Mouse (Mus musculus) MEL (cell line): ENCODE measurements around the gene Isoc2b. TPM values are rescaled to one million over a fixed set of nuclear protein-coding genes. Genes with fewer than 3 reads are reported as not detected.

Experiments used
- DNase-seq: peaks from one replicate; pipeline ENCODE4 v3.0.0; 2011; ENCODE audit warnings: low read depth, low spot score
- H3K27ac ChIP-seq: 2 replicates; pipeline ENCODE4 v1.5.1; 2012; ENCODE audit warnings: low read depth, mild to moderate bottlenecking, control low read depth, low read length, moderate library complexity; ENCODE audit not compliant: control insufficient read depth
- H3K27me3 ChIP-seq, 2 experiments: fragments of 150-350 bp in 1 of 2; sonication (generic) in 1 of 2; 2 replicates each; pipeline ENCODE4 v1.6.1; 2012; ENCODE audit warnings: low read length in 2 of 2, mild to moderate bottlenecking in 2 of 2, improper control_type of control experiment in 1 of 2, moderate library complexity in 1 of 2; ENCODE audit not compliant: insufficient read depth in 2 of 2, control insufficient read depth in 1 of 2
- H3K36me3 ChIP-seq, 2 experiments: 2 replicates each; pipeline ENCODE4 v1.6.1; 2012 to 2014; ENCODE audit warnings: low read length in 2 of 2, improper control_type of control experiment in 1 of 2, inconsistent platforms in 1 of 2, mild to moderate bottlenecking in 1 of 2; ENCODE audit not compliant: insufficient read depth in 2 of 2, control insufficient read depth in 1 of 2
- H3K4me1 ChIP-seq, 2 experiments: fragments of 150-350 bp in 1 of 2; sonication (generic) in 1 of 2; 2 replicates each; pipeline ENCODE4 v1.6.1; 2012; ENCODE audit warnings: low read length in 2 of 2, improper control_type of control experiment in 1 of 2, mild to moderate bottlenecking in 1 of 2; ENCODE audit not compliant: insufficient read depth in 2 of 2, control insufficient read depth in 1 of 2
- H3K4me3 ChIP-seq, 2 experiments: fragments of 150-350 bp in 1 of 2; sonication (generic) in 1 of 2; 2 replicates each; pipeline ENCODE4 v1.5.1; 2012; ENCODE audit warnings: low read depth in 2 of 2, low read length in 2 of 2, mild to moderate bottlenecking in 2 of 2, moderate library complexity in 2 of 2, control low read depth in 1 of 2, improper control_type of control experiment in 1 of 2; ENCODE audit not compliant: control insufficient read depth in 1 of 2, insufficient read depth in 1 of 2
- H3K79me2 ChIP-seq: 2 replicates; pipeline ENCODE4 v1.6.1; 2012; ENCODE audit warnings: mild to moderate bottlenecking, low read length, moderate library complexity; ENCODE audit not compliant: control insufficient read depth, poor library complexity, insufficient read depth
- H3K9ac ChIP-seq: 2 replicates; pipeline ENCODE4 v1.6.1; 2012; ENCODE audit warnings: low read depth, mild to moderate bottlenecking, control low read depth, low read length, moderate library complexity; ENCODE audit not compliant: control insufficient read depth, poor library complexity, severe bottlenecking
- H3K9me3 ChIP-seq: fragments of 150-350 bp; sonication (generic); replicated peaks from 2 replicates; pipeline ENCODE4 v1.6.1; 2012; ENCODE audit warnings: mild to moderate bottlenecking, low read length, improper control_type of control experiment, moderate library complexity; ENCODE audit not compliant: insufficient read depth
- BHLHE40 ChIP-seq: IDR thresholded peaks from 2 replicates; pipeline ENCODE4 v1.6.1; 2012; ENCODE audit warnings: low read depth, mild to moderate bottlenecking, inconsistent platforms, low read length, improper control_type of control experiment, borderline replicate concordance
- CHD1 ChIP-seq: IDR thresholded peaks from 2 replicates; pipeline ENCODE4 v1.6.1; 2012; ENCODE audit warnings: low read depth, mild to moderate bottlenecking, inconsistent platforms, low read length, improper control_type of control experiment
- CHD2 ChIP-seq: IDR thresholded peaks from 2 replicates; pipeline ENCODE4 v1.6.1; 2011; ENCODE audit warnings: low read length, improper control_type of control experiment
- E2F4 ChIP-seq: IDR thresholded peaks from 2 replicates; pipeline ENCODE4 v1.6.1; 2011; ENCODE audit warnings: low read depth, low read length, improper control_type of control experiment, borderline replicate concordance
- EP300 ChIP-seq, 2 experiments: IDR thresholded peaks; 2 replicates each; pipeline ENCODE4 v1.6.1; 2011; ENCODE audit warnings: improper control_type of control experiment in 2 of 2, low read length in 2 of 2, low read depth in 1 of 2, mild to moderate bottlenecking in 1 of 2
- ETS1 ChIP-seq: IDR thresholded peaks from 2 replicates; pipeline ENCODE4 v1.6.1; 2012; ENCODE audit warnings: low read depth, mild to moderate bottlenecking, inconsistent platforms, low read length, improper control_type of control experiment, moderate library complexity
- GABPA ChIP-seq: IDR thresholded peaks from 2 replicates; pipeline ENCODE4 v1.6.1; 2012; ENCODE audit warnings: low read depth, mild to moderate bottlenecking, inconsistent platforms, low read length, improper control_type of control experiment, moderate library complexity
- GATA1 ChIP-seq: IDR thresholded peaks from 2 replicates; pipeline ENCODE4 v1.6.1; 2011; ENCODE audit warnings: low read depth, low read length, improper control_type of control experiment
- HCFC1 ChIP-seq: IDR thresholded peaks from 2 replicates; pipeline ENCODE4 v1.6.1; 2012; ENCODE audit warnings: low read depth, mild to moderate bottlenecking, inconsistent platforms, low read length, improper control_type of control experiment, moderate library complexity
- JUND ChIP-seq: IDR thresholded peaks from 2 replicates; pipeline ENCODE4 v1.6.1; 2011; ENCODE audit warnings: low read depth, mild to moderate bottlenecking, improper control_type of control experiment, low read length
- KAT2A ChIP-seq: conservative IDR thresholded peaks from 2 replicates; pipeline ENCODE4 v1.6.1; 2012; ENCODE audit warnings: low read depth, low read length, improper control_type of control experiment, inconsistent platforms
- MAFK ChIP-seq: IDR thresholded peaks from 2 replicates; pipeline ENCODE4 v1.6.1; 2011; ENCODE audit warnings: low read depth, mild to moderate bottlenecking, low read length, improper control_type of control experiment, borderline replicate concordance
- MEF2A ChIP-seq: IDR thresholded peaks from 2 replicates; pipeline ENCODE4 v1.6.1; 2014; ENCODE audit warnings: low read depth, mild to moderate bottlenecking, inconsistent platforms, low read length, improper control_type of control experiment; ENCODE audit not compliant: poor library complexity, insufficient replicate concordance, severe bottlenecking; ENCODE audit errors: extremely low read depth
- MYB ChIP-seq: IDR thresholded peaks from 2 replicates; pipeline ENCODE4 v1.6.1; 2011; ENCODE audit warnings: mild to moderate bottlenecking, low read depth, low read length, improper control_type of control experiment
- MYC ChIP-seq: IDR thresholded peaks from 2 replicates; pipeline ENCODE4 v1.6.1; 2011; ENCODE audit warnings: low read depth, mild to moderate bottlenecking, low read length, improper control_type of control experiment, moderate library complexity
- NELFE ChIP-seq: IDR thresholded peaks from 2 replicates; pipeline ENCODE4 v1.6.1; 2011; ENCODE audit warnings: low read depth, low read length, improper control_type of control experiment
- NRF1 ChIP-seq: IDR thresholded peaks from 2 replicates; pipeline ENCODE4 v1.6.1; 2014; ENCODE audit warnings: low read depth, mild to moderate bottlenecking, inconsistent platforms, low read length, improper control_type of control experiment, moderate library complexity; ENCODE audit not compliant: poor library complexity, insufficient read depth, severe bottlenecking
- POLR2AphosphoS5 ChIP-seq: IDR thresholded peaks from 2 replicates; pipeline ENCODE4 v1.6.1; 2012; ENCODE audit warnings: low read depth, borderline replicate concordance, mild to moderate bottlenecking, inconsistent platforms, low read length, moderate library complexity, mixed read lengths
- RAD21 ChIP-seq: IDR thresholded peaks from 2 replicates; pipeline ENCODE4 v1.6.1; 2011; ENCODE audit warnings: mild to moderate bottlenecking, low read depth, low read length, improper control_type of control experiment
- TBP ChIP-seq: IDR thresholded peaks from 2 replicates; pipeline ENCODE4 v1.8.0; 2011; ENCODE audit warnings: low read depth, low read length, improper control_type of control experiment
- TCF12 ChIP-seq: IDR thresholded peaks from 2 replicates; pipeline ENCODE4 v1.6.1; 2014; ENCODE audit warnings: low read depth, mild to moderate bottlenecking, inconsistent platforms, low read length, improper control_type of control experiment, moderate library complexity
- USF2 ChIP-seq, 2 experiments: IDR thresholded peaks; 2 replicates each; pipeline ENCODE4 v1.6.1; 2011 to 2012; ENCODE audit warnings: improper control_type of control experiment in 2 of 2, low read length in 2 of 2, borderline replicate concordance in 1 of 2, inconsistent platforms in 1 of 2, low read depth in 1 of 2, mild to moderate bottlenecking in 1 of 2; ENCODE audit not compliant: insufficient read depth in 1 of 2
- ZC3H11A ChIP-seq: IDR thresholded peaks from 2 replicates; pipeline ENCODE4 v1.6.1; 2012; ENCODE audit warnings: low read depth, mild to moderate bottlenecking, inconsistent platforms, low read length, improper control_type of control experiment
- polyA plus RNA-seq, 2 experiments: library from polyadenylated mRNA; stranded (reverse) in 1 of 2; unstranded in 1 of 2; fragments of >175 nt in 1 of 2; fragments of >200 nt in 1 of 2; gene quantifications; 2 replicates each; pipeline versions ENCODE4 v1.2.1 to v1.2.4; 2012; ENCODE audit warnings: low replicate concordance in 2 of 2, low read depth in 1 of 2; ENCODE audit not compliant: insufficient read length in 2 of 2, insufficient read depth in 1 of 2, missing spikeins in 1 of 2
- total RNA-seq: library from RNA; depleted of rRNA; stranded (reverse); fragments of 300-350 nt; gene quantifications from 2 replicates; pipeline ENCODE4 v1.2.3, GENCODE M21; 2012

The Isoc2b gene
- total and polyA plus RNA-seq, 3 experiments, result 2.8 to 3.0 TPM; not detected in 1

GRCm38 (mm10) chr7:4849372-4849771 lies 20.7 kb downstream of the Isoc2b start (continued):
- TF ChIP-seq CHD2 (no peak), ETS1 (no peak), TCF12 (no peak), BHLHE40 (no peak)

GRCm38 (mm10) chr7:4844917-4845309 lies 25.1 kb downstream of the Isoc2b start:
- H3K36me3 ChIP-seq, result no peaks in the 10 kb centered on the region
- no peak for DNase-seq
- no peaks in the 10 kb centered on the region for H3K79me2 ChIP-seq
- H3K4me1 ChIP-seq, result no peaks in the 10 kb centered on the region
- H3K4me3 ChIP-seq, result no peak overlapping the region
- no peak overlapping the region for H3K9ac ChIP-seq
- H3K27ac ChIP-seq, result no peak overlapping the region
- H3K9me3 ChIP-seq, result no peaks in the 10 kb centered on the region
- H3K27me3 ChIP-seq, result no peaks in the 10 kb centered on the region
- TF ChIP-seq NELFE, result no peak
- TF ChIP-seq BHLHE40, result no peak
- no peak for TF ChIP-seq RAD21
- no peak for TF ChIP-seq MYB
- no peak for TF ChIP-seq KAT2A
- TF ChIP-seq E2F4, result no peak
- no peak for TF ChIP-seq POLR2AphosphoS5
- TF ChIP-seq MEF2A, result no peak
- no peak for TF ChIP-seq MAFK
- no peak for TF ChIP-seq USF2 (IDR thresholded peaks at IDR 0.05; ENCODE audit: borderline replicate concordance in 1 of 2, insufficient read depth in 1 of 2, low read depth in 1 of 2, low read length in 2 of 2)
- no peak for TF ChIP-seq NRF1
- no peak for TF ChIP-seq ETS1
- no peak for TF ChIP-seq JUND
- TF ChIP-seq GATA1, result no peak
- no peak for TF ChIP-seq MYC

- Histone ChIP-seq H3K9ac (no peak within 1 kb of the TSS), H3K4me1 (no peaks in the 10 kb centered on the region), H3K9me3 (no peaks in the 10 kb centered on the region), H3K27ac (no peak within 1 kb of the TSS), H3K27me3 (no peaks in the 10 kb centered on the region), H3K36me3 (no peaks in the 10 kb centered on the region), H3K79me2 (no peaks in the 10 kb centered on the region), H3K4me3 (no peak within 1 kb of the TSS)
- no peak for TF ChIP-seq CHD1
- no peak for TF ChIP-seq BHLHE40
- TF ChIP-seq GABPA, result no peak
- TF ChIP-seq ETS1, result no peak
- no peak for TF ChIP-seq HCFC1
- no peak for TF ChIP-seq EP300 (IDR thresholded peaks at IDR 0.05; ENCODE audit: low read depth in 1 of 2, low read length in 2 of 2)
- no peak for TF ChIP-seq TBP
- TF ChIP-seq ZC3H11A, result no peak
- no peak for TF ChIP-seq POLR2AphosphoS5
- no peak for TF ChIP-seq JUND
- TF ChIP-seq RAD21, result no peak
- no peak for DNase-seq
Observed at GRCm38 (mm10) chr7:4844245-4844916, 25.7 kb downstream of the Isoc2b start, which contains the start of gene Shisa7. Gene Shisa7, minus strand, starts transcription at chr7:4844696.
